14 mouse cellular contexts compared by ENCODE assay signal in the genomic region with DNA sequence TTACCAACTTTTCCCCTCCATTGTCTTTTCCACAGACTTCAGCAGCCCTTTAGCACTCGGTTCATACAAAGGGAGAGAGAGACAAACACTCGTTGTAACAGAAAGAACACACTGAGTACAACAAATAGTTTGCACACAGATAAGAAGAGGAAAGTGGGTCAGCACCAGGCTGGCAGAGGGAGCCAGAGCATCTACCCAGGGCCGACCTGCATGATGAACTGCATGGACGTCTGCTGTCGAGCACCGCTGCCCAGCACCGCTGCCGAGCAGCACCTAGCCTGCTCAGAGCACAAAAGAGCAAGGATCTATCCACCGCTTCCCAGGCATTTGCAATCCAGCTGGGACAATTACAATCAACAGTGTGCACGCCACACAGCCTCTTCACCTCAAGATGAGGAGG. TPM values are rescaled to one million over a fixed set of nuclear protein-coding genes. Genes with fewer than 3 reads are reported as not detected.
A peak's percentile ranks its signal among the peaks of the same experiment; 100 is the strongest.
DNase-seq lines count a peak whose midpoint lies in the region; ATAC-seq and TF ChIP-seq lines count a peak whose summit lies in the region.
"Had no signal": no experiment of that assay in that cellular context is flagged by ENCODE, and none has a peak within 500 bp of the region (broad histone marks: within the 10 kb centered on the region; RNA-seq: fewer than 3 reads in every experiment).

No protein-coding gene starts in this region.

- H3K9ac ChIP-seq in forebrain, embryonic 16.5 days (replicated peaks; ENCODE audit: low read depth, low read length), result no peak overlapping the region
- H3K9ac ChIP-seq in kidney, postnatal 0 days (ENCODE audit: low read depth, low read length), result no peak overlapping the region
- no peak overlapping the region for H3K9ac ChIP-seq in neural tube, embryonic 11.5 days (ENCODE audit: low read length)
- H3K9ac ChIP-seq: heart, embryonic 15.5 days had no signal

- ATAC-seq in forebrain, embryonic 16.5 days, result no peak
- 0 out of 2 replicates have a peak, but pooled peaks have one; percentile 36 for ATAC-seq in kidney, postnatal 0 days (replicated peaks; ENCODE audit: low FRiP score, low read depth)
- ATAC-seq in neural tube, embryonic 11.5 days (ENCODE audit: insufficient read depth, low FRiP score, low TSS enrichment), result 0 out of 2 replicates have a peak, but pooled peaks have one; percentile 9
- ATAC-seq in neutrophil, adult 5-6 weeks (ENCODE audit: extremely low read depth, insufficient number of reproducible peaks, low FRiP score, poor library complexity, severe bottlenecking), result 0 out of 2 replicates have a peak, but pooled peaks have one; percentile 6

- no peak for TF ChIP-seq CTCF in kidney, postnatal 0 days (IDR thresholded peaks at IDR 0.05; ENCODE audit: low read depth)

- peaks cover 31% of the 10 kb centered on the region for H3K4me1 ChIP-seq in forebrain, embryonic 10.5 days
- H3K4me1 ChIP-seq in forebrain, embryonic 16.5 days (replicated peaks; ENCODE audit: control insufficient read depth, insufficient read depth, low read length), result peaks cover 7% of the 10 kb centered on the region
- H3K4me1 ChIP-seq in kidney, postnatal 0 days (replicated peaks; ENCODE audit: insufficient read depth, low read length), result peaks cover 24% of the 10 kb centered on the region
- peaks cover 4% of the 10 kb centered on the region; the same call in 1 of the 2 replicates for H3K4me1 ChIP-seq in neural tube, embryonic 11.5 days (ENCODE audit: control insufficient read depth, insufficient read depth, low read length)

- DNase-seq in forebrain, embryonic 10.5 days (ENCODE audit: extremely low spot score, low spot score), result no peak
- DNase-seq in kidney, postnatal 0 days (ENCODE audit: low spot score), result no peak
- no peak for DNase-seq in kidney, adult 8-10 months
- no peak for DNase-seq in neural tube, embryonic 11.5 days (ENCODE audit: low spot score)
- DNase-seq in neural tube, embryonic 10.5 days (ENCODE audit: extremely low spot score, low spot score), result no peak
- DNase-seq in spleen, postnatal 4 days (ENCODE audit: low spot score in 2 of 2), result no peak
- DNase-seq: cerebellum, adult 18-20 months; kidney, postnatal 36 days; left cerebral cortex, postnatal 4 days; right cerebral cortex, postnatal 14 days; thymus, adult 2 months had no signal

- WGBS in forebrain, embryonic 10.5 days, result 48% methylated on average over 10 of the region's 10 CpGs
- 31% methylated on average over 10 of the region's 10 CpGs for WGBS in forebrain, embryonic 16.5 days
- WGBS in kidney, postnatal 0 days, result 45% methylated on average over 10 of the region's 10 CpGs
- WGBS in neural tube, embryonic 11.5 days, result 61% methylated on average over 10 of the region's 10 CpGs

- H3K4me2 ChIP-seq in forebrain, embryonic 16.5 days (ENCODE audit: low read length), result no peak overlapping the region
- H3K4me2 ChIP-seq in kidney, postnatal 0 days (ENCODE audit: low read length), result no peak overlapping the region
- no peak overlapping the region for H3K4me2 ChIP-seq in neural tube, embryonic 11.5 days (ENCODE audit: low read depth)
- H3K4me2 ChIP-seq: heart, embryonic 15.5 days had no signal

- H3K9me3 ChIP-seq in forebrain, embryonic 10.5 days, result no peaks in the 10 kb centered on the region
- no peaks in the 10 kb centered on the region for H3K9me3 ChIP-seq in forebrain, embryonic 16.5 days (ENCODE audit: control insufficient read depth, low read length)
- H3K9me3 ChIP-seq in kidney, postnatal 0 days (replicated peaks; ENCODE audit: low read length), result no peaks in the 10 kb centered on the region
- H3K9me3 ChIP-seq in neural tube, embryonic 11.5 days (ENCODE audit: control insufficient read depth, low read length), result no peaks in the 10 kb centered on the region
- H3K9me3 ChIP-seq: heart, embryonic 15.5 days had no signal

- no peak overlapping the region for H3K4me3 ChIP-seq in forebrain, embryonic 10.5 days
- no peak overlapping the region for H3K4me3 ChIP-seq in forebrain, embryonic 16.5 days (replicated peaks; ENCODE audit: low read length)
- H3K4me3 ChIP-seq in kidney, postnatal 0 days (replicated peaks; ENCODE audit: low read depth, low read length), result no peak overlapping the region
- no peak overlapping the region for H3K4me3 ChIP-seq in neural tube, embryonic 11.5 days (ENCODE audit: low read depth, low read length)
- H3K4me3 ChIP-seq: heart, embryonic 15.5 days had no signal

- peak overlapping the region; percentile 40 for H3K27ac ChIP-seq in forebrain, embryonic 10.5 days
- no peak overlapping the region for H3K27ac ChIP-seq in forebrain, embryonic 16.5 days (ENCODE audit: low read length)
- H3K27ac ChIP-seq in kidney, postnatal 0 days, result no peak overlapping the region
- no peak overlapping the region for H3K27ac ChIP-seq in neural tube, embryonic 11.5 days (ENCODE audit: low read depth, low read length)
- H3K27ac ChIP-seq: heart, embryonic 15.5 days had no signal

- peaks cover 9% of the 10 kb centered on the region for H3K36me3 ChIP-seq in forebrain, embryonic 10.5 days (replicated peaks)
- H3K36me3 ChIP-seq in forebrain, embryonic 16.5 days (ENCODE audit: control insufficient read depth, insufficient read depth), result no peaks in the 10 kb centered on the region
- H3K36me3 ChIP-seq in kidney, postnatal 0 days (ENCODE audit: insufficient read depth, low read length), result no peaks in the 10 kb centered on the region
- no peaks in the 10 kb centered on the region for H3K36me3 ChIP-seq in neural tube, embryonic 11.5 days (ENCODE audit: control insufficient read depth, insufficient read depth, low read length)
- H3K36me3 ChIP-seq: heart, embryonic 15.5 days had no signal

- H3K27me3 ChIP-seq in forebrain, embryonic 10.5 days (ENCODE audit: poor library complexity, severe bottlenecking), result no peaks in the 10 kb centered on the region
- H3K27me3 ChIP-seq in forebrain, embryonic 16.5 days (replicated peaks; ENCODE audit: control insufficient read depth, insufficient read depth, low read length), result no peaks in the 10 kb centered on the region
- H3K27me3 ChIP-seq in kidney, postnatal 0 days (ENCODE audit: insufficient read depth, low read length), result no peaks in the 10 kb centered on the region
- H3K27me3 ChIP-seq in neural tube, embryonic 11.5 days (ENCODE audit: control insufficient read depth, insufficient read depth, low read length), result no peaks in the 10 kb centered on the region
- H3K27me3 ChIP-seq: heart, embryonic 15.5 days had no signal

RNA-seq across cellular contexts. Expression of a gene that starts 19.9 kb away (rescaled TPM):
- polyA plus RNA-seq in forebrain, embryonic 10.5 days (2016; fragmentation: Nextera tagmentation; extraction: Ambion mirVana), result 77.5 and 82.0 TPM in 2 replicates
- 79.4 and 98.0 TPM in 2 replicates for polyA plus RNA-seq in forebrain, embryonic 16.5 days (2015; fragmentation: Nextera tagmentation; extraction: Ambion mirVana)
- 58.0 and 67.0 TPM in 2 replicates for polyA plus RNA-seq in kidney, postnatal 0 days (2015; fragmentation: Nextera tagmentation; extraction: Ambion mirVana)
- 112 TPM in 2 replicates for polyA plus RNA-seq in neural tube, embryonic 11.5 days (2014; fragmentation: Nextera tagmentation; extraction: Ambion mirVana)
- 2.2 TPM in 1 of 2 replicates, not detected in the other for total RNA-seq in neutrophil, adult 5-6 weeks (2017)
